Mouse (Mus musculus) layer of hippocampus, postnatal 25 days (tissue): ENCODE measurements around the gene Bmper. TPM values are rescaled to one million over a fixed set of nuclear protein-coding genes. Genes with fewer than 3 reads are reported as not detected.
A peak's percentile ranks its signal among the peaks of the same experiment; 100 is the strongest.

Source experiments
- DNase-seq, 2 experiments: peaks; one replicate each; pipeline ENCODE4 v3.0.0; 2022; ENCODE audit warnings: mixed read lengths in 2 of 2, low spot score in 1 of 2; ENCODE audit errors: extremely low spot score in 1 of 2
- total RNA-seq, 2 experiments: library from RNA; stranded (reverse); gene quantifications; 2 replicates each; pipeline ENCODE4 v1.2.3; 2021

The Bmper gene
- total RNA-seq, 2 experiments from 2014 or later: 3.9 to 5.3 TPM

- DNase-seq: no peak
Measured at GRCm38 (mm10) chr9:23407935-23408781, 185.3 kb downstream of the Bmper start.

GRCm38 (mm10) chr9:23410567-23410966, 187.7 kb downstream of the Bmper start:
- no peak for DNase-seq

GRCm38 (mm10) chr9:23412956-23413355, 190.1 kb downstream of the Bmper start:
- DNase-seq: no peak

- DNase-seq: no peak
Measured at GRCm38 (mm10) chr9:23419107-23419506, 196.2 kb downstream of the Bmper start.

GRCm38 (mm10) chr9:23423748-23424147, 200.9 kb downstream of the Bmper start:
- no peak for DNase-seq

- DNase-seq: no peak
Measured at GRCm38 (mm10) chr9:23432631-23433030, 209.8 kb downstream of the Bmper start.

- no peak for DNase-seq
Measured at GRCm38 (mm10) chr9:23433238-23433637, 210.4 kb downstream of the Bmper start.

- no peak for DNase-seq
Measured at GRCm38 (mm10) chr9:23436751-23437150, 213.9 kb downstream of the Bmper start.

GRCm38 (mm10) chr9:23438662-23439061, 215.8 kb downstream of the Bmper start:
- no peak for DNase-seq

GRCm38 (mm10) chr9:23442168-23442567, 219.3 kb downstream of the Bmper start:
- DNase-seq: no peak

GRCm38 (mm10) chr9:23444975-23445374, 222.1 kb downstream of the Bmper start:
- no peak for DNase-seq

GRCm38 (mm10) chr9:23447271-23447961, 224.5 kb downstream of the Bmper start:
- DNase-seq: no peak

GRCm38 (mm10) chr9:23453309-23453708, 230.4 kb downstream of the Bmper start:
- DNase-seq: no peak

GRCm38 (mm10) chr9:23457186-23457585, 234.3 kb downstream of the Bmper start:
- DNase-seq: no peak

GRCm38 (mm10) chr9:23460721-23461120, 237.8 kb downstream of the Bmper start:
- DNase-seq: no peak

- peak; percentile 13 to 31 for DNase-seq
Measured at GRCm38 (mm10) chr9:23462949-23463608, 240.2 kb downstream of the Bmper start.

GRCm38 (mm10) chr9:23464981-23465630, 242.2 kb downstream of the Bmper start:
- no peak for DNase-seq

GRCm38 (mm10) chr9:23469886-23470285, 247.0 kb downstream of the Bmper start:
- no peak for DNase-seq

- DNase-seq: no peak
Measured at GRCm38 (mm10) chr9:23485851-23486250, 263.0 kb downstream of the Bmper start.

GRCm38 (mm10) chr9:23486725-23487378, 264.0 kb downstream of the Bmper start:
- no peak for DNase-seq
